Mouse (Mus musculus) cerebellum, adult 18-20 months (tissue): ENCODE measurements at regions not wholly inside any gene's neighbourhood (a gene's known extent, or its start where the extent isn't known, plus 50 kb on each side); places are given as distances from the start of the nearest gene placed in this dataset.

Experiments
- DNase-seq, 2 experiments: peaks; one replicate each; pipeline ENCODE4 v3.0.0; 2021

- DNase-seq = no peak
Measured at GRCm38 (mm10) chr15:68014605-68015305, 1514.0 kb upstream of the Lrrc6 start.

GRCm38 (mm10) chr15:68011162-68011561 lies 1510.5 kb upstream of the Lrrc6 start:
- peak in 1 of 2 experiments; percentile 17 for DNase-seq

GRCm38 (mm10) chr15:68010189-68010588 lies 1509.5 kb upstream of the Lrrc6 start:
- no peak for DNase-seq

GRCm38 (mm10) chr15:68004798-68005197 lies 1504.1 kb upstream of the Lrrc6 start:
- no peak for DNase-seq

- DNase-seq = no peak
Measured at GRCm38 (mm10) chr15:67996532-67996931, 1495.8 kb upstream of the Lrrc6 start.

- no peak for DNase-seq
Measured at GRCm38 (mm10) chr15:67989428-67990272, 1488.9 kb upstream of the Lrrc6 start.

GRCm38 (mm10) chr15:67987941-67988340 lies 1487.2 kb upstream of the Lrrc6 start:
- DNase-seq = no peak

- DNase-seq = peak in 1 of 2 experiments; percentile 4
Measured at GRCm38 (mm10) chr15:67983253-67983652, 1482.5 kb upstream of the Lrrc6 start.

GRCm38 (mm10) chr15:67981876-67982275 lies 1481.2 kb upstream of the Lrrc6 start:
- no peak for DNase-seq

GRCm38 (mm10) chr15:67979451-67979850 lies 1478.7 kb upstream of the Lrrc6 start:
- DNase-seq = no peak

- DNase-seq = no peak
Measured at GRCm38 (mm10) chr15:67977210-67977609, 1476.5 kb upstream of the Lrrc6 start.

GRCm38 (mm10) chr15:67971998-67972397 lies 1471.3 kb upstream of the Lrrc6 start:
- DNase-seq = no peak

GRCm38 (mm10) chr15:67954216-67954615 lies 1453.5 kb upstream of the Lrrc6 start:
- no peak for DNase-seq

- peak; percentile 47 to 48 for DNase-seq
Measured at GRCm38 (mm10) chr15:67950281-67951040, 1449.8 kb upstream of the Lrrc6 start.

GRCm38 (mm10) chr15:67944330-67945082 lies 1443.8 kb upstream of the Lrrc6 start:
- no peak for DNase-seq

GRCm38 (mm10) chr15:67943046-67943445 lies 1442.3 kb upstream of the Lrrc6 start:
- DNase-seq = no peak

GRCm38 (mm10) chr15:67940510-67940909 lies 1439.8 kb upstream of the Lrrc6 start:
- DNase-seq = no peak

GRCm38 (mm10) chr15:67924885-67925284 lies 1424.2 kb upstream of the Lrrc6 start:
- DNase-seq = no peak

GRCm38 (mm10) chr15:67907034-67907433 lies 1406.3 kb upstream of the Lrrc6 start:
- no peak for DNase-seq

GRCm38 (mm10) chr15:67905279-67905678 lies 1404.6 kb upstream of the Lrrc6 start:
- DNase-seq = no peak

- no peak for DNase-seq
Measured at GRCm38 (mm10) chr15:67904646-67905045, 1403.9 kb upstream of the Lrrc6 start.

- no peak for DNase-seq
Measured at GRCm38 (mm10) chr15:67902982-67903381, 1402.3 kb upstream of the Lrrc6 start.

GRCm38 (mm10) chr15:67901191-67901601 lies 1400.5 kb upstream of the Lrrc6 start:
- no peak for DNase-seq
